Mouse (Mus musculus): ENCODE results near the gene Nrros.

Nrros gene

DNA sequence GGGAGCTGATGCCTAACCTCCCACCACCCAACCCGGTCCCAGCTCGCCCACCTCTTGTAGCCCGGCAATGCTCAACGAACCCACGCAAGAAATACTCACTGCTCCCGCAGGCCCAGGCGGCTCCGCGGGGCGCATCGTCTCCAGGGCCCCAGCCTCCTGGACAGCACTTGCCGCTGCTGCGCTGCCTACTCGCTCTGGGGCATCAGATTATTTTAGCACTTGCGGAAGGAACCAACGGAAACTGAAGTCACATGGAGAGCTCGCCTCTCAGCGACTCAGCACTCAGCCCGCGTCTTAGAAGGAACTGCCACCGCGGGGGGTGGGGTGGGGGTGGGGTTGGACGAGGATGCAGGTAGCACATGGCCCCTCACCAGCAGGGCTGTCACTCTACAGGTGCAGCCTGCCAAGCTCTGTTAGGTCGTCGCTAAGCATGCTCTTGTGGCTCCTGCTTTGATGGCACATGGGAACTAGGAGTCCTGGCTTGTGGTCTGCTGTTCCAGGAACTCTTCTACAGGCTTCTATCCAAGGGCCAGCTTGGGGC lies at the start of gene Nrros:
TSS of gene Nrros (minus strand) at position 314 of the 541 bp plus-strand sequence.
- DNase-seq, result peak; percentile 85

DNA sequence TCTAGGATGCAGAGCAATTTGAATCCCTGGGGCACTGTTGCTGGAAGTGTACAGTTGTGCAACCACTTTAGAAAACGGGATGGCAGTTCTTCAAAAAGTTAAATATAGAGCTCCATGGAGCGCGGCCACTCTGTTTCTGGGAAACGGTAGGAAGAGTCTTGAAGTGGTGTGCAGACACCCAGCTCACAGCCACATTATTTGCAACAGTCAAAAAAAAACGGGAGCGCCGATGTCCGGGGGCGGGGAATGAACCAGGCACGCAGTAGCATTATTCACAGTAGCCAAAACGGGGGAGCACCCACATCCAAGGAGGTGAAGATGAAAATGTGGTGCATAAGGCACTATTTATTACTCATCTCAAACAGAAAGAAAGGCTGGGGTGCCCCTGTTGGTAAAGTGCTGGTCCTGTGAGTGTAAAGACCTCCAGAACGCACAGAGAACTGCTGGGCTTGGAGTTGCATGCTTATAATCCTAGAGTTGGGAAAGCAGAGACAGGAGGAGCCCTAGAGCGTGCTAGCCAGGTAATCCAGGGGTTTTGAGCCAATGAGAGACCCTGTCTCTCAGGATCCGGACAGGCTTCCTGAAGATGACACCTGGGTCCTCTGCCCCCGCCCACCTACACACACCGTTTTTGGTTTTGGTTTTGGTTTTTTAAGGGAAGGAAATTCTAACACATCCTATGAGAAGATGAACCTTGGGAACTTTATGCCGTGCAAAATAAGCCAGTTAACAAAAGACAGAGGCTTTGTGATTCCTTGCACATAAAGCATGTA lies 49.6 kb upstream of the Nrros start:
- DNase-seq, result no peak

DNA sequence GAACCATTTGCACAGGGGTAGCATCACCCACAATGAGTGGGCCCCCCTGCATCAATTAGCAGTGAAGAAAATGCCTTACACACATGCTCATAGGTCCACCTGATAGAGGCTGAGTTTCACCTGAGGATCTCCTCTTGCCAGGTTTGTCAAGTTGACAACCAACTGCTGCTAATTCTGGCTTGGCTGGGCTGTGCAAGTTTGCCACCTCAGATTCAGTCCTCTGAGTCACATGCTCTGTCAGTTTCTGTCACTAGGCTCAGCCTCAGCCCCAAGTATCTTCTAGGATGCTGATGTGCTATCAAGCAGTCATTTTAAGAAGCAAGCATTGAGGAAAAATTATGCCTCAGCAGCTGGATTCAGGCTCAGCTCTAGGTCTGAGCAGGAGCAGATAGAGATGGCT lies 48.8 kb upstream of the Nrros start:
- DNase-seq, result no peak

DNA sequence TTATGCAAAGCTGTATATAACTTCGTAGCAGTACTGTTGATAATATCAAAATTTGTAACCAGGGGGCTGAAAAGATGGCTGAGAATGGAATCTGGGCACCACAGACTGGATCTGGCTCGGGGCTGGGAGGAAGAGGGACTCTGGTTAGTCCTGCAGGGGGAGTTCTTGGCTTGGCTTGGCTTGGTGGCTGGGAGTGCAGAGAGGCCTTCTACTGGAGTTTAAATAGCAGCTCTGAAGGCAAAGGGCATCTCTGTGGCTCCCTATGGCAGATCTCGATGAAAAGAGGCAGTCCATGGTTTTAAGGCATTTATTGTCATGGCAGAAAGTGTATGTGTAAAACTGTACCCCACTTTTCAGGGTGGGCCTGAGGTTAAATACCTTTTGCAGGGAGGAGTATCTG lies 39.5 kb upstream of the Nrros start:
- no peak for DNase-seq

DNA sequence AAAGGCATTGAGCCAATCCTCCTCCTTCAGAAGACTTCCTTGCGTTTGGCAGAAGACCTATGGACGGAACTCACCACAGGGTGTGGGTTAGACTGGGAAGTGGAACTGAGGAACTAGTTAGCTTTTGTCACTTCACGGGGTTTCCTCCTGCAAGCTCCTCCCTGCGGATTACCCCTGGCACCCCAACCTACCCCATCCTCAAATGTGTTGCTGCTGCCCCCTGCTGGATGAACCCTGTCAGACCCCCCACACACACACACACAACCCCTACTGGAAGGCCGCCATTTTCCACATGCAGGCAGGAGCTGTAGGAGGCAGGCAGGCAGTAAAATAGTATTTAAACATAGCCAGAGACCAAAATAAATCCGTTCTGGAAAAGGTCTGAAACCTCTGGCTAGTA lies 37.3 kb upstream of the Nrros start:
- DNase-seq, result peak; percentile 95

DNA sequence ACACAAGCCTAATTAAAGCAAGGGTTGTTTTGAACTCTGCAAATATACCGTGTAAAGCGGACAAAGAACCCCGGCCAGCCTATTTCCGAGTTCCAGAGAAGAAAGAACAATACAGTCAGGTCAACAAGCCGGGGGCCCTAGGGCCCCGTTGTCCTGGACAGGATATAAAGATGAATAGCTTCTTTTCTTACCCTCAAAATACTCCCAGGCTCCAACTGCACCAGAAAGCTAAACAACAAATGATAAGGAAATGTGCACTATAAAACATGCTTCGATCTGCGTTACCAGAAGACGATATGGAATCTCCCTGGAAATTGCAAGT lies 35.6 kb upstream of the Nrros start:
- DNase-seq, result no peak

DNA sequence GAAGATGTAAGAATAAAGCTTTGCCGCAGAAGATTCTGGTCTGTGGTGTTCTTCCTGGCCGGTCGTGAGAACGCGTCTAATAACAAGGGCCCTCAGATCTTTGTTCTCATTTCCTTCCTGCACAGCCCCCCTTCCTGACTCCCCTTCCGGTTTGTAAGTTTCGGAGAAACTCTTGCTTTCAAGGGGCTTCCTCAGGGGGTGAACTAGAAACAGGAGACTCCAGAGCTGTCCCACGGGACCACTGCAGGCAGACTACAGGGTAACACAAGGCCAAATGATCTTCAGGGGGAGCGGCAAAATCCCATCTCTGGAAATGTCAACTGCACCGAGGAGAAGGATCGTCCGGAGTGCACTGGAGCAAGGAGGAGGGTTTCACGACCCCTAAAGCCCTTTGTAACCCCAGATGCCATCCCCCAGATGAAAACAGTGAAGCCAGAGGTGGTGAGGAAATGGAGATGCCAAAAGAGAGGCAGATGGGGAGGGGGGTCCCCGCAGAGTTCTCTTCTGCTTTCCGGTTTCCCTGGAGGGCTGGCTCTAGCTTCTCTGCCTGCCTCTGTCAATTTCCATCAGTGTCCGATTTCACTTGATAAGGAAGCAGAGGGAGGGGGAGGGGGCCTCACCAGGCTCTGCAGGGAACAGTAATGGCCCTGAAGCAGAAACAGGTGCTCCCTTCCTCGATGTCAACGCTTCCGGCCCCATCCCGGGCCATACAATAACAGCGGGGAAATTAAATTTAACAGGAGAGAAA lies 35.0 kb upstream of the Nrros start:
- DNase-seq, result peak; percentile 60

DNA sequence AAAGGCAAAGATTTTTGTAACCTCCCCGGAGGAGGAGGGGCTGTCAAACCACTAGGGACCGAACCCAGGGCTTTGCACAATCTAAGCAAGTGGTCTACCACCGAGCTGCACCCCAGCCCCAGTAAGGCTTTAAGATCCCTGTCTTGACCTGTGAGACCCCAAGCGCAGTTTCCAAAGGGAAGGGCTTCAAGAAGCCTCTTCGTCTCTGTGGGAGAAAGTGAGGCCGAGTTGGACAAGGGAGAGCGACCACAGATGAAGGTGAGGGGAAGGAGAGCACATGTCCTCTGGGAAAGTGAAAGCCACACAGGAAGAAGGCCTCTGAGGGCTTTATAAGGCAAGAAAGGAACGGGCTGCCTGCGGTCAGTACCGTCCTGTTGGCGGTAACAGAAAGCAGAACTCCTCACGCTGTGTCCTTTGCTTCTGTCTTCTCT lies 24.6 kb upstream of the Nrros start:
- no peak for DNase-seq

DNA sequence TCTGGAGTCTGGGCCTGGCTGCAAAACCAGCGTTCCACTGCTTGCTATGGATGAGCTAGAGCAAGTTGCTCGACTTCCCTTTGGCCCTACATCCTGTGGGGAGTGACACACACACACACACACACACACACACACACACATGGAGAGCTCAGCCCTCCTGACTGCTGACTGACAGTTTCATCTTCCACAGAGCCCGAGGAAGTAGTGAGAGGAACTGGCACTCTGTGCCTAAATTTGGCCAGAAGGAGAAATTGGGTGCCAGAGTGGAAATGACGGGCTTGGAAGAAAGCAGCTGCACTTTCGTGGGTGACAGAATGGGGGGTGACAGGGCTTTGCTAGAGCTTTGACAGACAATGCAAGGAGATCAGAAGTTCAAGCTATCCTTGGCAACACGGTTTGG lies 23.7 kb upstream of the Nrros start:
- peak; percentile 53 for DNase-seq

DNA sequence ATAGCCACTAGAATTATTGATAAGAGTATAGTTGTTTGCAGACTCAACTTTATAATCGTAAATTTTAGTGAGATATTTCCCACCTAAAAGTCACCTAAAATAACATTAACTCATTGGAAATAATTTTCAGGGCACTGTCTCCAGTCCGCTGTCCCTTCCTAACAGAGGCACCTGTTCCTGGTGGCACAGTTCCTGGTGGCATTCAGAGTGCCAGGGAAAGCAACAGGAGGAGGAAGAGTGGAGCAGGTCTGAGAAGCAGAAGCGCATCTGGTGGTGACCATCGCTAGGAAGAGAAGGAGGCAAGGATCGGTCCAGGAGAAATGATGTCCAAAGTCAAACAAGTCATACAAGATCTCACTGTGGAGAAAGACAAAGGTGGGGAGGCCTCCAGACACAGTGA lies 20.7 kb upstream of the Nrros start:
- DNase-seq, result no peak

DNA sequence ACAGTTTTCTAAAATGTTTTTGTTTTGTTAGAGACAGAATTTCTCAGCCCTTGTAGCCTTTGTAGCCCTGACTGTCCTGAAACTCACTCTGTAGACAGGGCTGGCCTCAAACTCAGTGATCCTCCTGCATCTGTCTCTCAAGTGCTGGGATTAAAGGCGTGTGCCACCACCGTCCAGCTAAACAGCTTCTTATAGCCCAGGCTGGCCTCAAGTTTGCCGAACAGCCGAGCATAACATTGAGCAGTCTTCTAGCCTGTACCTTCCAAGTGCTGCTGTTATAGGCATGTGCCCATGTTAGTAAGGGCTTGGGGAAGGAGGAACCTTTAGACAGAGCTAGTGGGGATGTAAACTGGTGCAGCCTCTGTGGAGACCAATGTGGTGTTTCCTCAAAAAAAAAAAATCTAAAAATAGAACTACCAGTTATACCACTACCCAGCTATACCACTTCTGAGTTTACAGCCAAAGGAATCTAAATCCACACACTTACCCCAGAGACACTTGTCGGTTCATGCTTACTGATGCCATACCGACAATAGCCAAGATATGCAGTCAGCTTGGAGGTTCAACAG lies 14.0 kb upstream of the Nrros start, which contains the start of gene Bex6:
TSS of gene Bex6 (plus strand) at position 491 of the 569 bp plus-strand sequence.
- no peak for DNase-seq

DNA sequence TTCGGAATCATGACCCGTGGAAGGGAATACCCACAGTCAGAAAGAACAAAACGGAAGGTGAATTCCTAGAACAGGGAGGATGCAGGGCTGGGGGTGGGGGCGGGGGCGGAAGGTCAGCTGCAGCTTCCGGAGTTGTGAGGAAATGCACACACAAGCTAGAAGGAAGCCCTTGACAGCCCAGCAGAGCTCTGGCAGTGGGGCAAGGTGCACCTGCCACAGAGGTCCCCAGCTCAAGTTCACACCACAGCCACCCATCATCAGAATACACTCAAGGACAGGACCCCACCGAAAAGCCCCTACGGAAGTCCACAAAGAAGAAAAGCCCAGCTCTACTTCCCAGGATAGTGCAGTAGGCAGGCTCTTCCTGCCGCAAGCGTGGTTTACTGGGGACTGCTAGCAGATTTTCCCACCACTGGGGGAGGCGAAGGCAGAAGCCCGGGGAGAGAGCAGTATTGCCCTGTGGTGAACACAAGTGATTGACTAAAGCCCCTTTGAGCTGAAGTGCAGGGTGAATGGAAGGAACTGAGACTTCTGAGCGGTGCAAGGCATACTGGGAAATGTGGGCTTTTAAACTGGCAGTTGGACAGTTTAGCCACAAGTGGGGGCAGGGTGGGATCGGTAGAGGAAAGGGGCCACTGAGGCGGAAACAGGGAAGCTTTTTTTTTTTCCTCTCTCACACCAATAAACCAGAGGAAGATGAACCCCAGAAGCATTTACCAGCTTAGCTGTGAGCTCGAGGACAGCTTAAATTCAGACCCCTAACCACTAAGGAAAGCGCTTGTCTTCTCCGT lies 11.7 kb upstream of the Nrros start:
- DNase-seq, result peak; percentile 79

DNA sequence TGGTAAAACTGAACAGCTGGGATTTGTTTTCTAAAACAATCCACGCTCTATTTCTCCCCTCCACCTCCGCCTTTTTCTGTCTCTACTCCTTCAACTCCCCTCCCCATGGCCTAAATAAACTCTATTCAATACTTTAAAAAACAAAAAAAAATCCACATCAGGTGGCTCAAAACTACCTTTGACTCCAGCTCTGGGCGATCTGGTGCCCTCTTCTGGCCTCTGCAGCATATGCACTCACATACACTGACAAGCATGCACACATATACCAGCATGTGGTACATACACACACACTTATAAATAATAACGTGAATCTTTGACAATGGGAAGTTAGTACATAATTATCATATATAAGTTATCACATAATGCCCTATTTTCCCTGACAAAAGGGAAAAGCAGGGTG lies 9.6 kb upstream of the Nrros start:
- peak; percentile 67 for DNase-seq

DNA sequence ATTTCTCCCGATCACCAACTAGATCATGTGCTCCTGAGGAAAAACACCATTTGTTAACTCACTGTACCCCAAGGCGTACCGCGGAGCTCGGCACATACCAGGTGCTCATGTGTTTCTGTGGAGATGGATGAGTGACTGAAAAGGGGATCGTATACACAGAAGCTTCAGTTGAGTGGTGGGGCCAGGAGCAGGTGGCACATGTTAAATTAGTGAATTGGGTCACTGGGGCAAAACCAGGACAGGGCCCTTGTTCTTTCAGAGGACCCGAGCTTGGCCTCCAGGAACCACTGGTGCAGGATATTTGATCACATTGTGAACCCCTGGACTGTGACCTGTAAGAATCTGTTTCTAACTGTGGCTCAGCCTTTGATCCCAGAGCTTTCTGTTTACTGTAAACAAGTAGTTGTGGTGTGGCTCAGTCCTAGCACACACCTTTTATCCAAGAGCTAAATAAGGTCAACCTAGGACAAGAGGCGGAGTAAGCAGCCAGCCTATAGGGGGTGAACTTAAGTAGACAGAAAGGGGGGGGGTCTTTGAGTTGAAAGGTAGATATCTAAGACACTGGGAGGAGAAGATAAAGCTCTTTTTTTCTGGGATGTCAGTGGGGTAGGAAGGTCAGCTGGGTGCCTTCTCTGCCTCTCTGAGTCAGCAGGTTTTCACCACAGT lies 9.1 kb upstream of the Nrros start:
- DNase-seq, result peak; percentile 61

DNA sequence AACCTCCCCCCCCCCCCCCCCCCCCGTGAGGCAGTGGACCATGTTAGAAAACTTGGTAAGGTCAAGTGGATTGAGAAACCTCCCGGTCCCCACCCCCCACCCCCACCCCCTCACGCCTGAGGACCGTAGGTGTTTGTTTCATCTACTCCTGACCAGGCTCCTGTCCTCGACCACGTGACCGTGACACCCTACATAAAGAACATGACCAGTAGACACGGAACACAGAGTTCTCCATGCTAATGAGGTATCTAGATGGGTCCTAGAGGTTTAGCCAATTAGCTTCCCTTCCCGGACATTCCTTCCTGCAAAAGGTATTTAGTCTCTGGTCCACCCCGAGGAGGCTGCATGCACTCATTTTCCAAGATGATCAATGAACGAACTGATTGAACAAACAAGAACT lies 8.0 kb upstream of the Nrros start:
- DNase-seq, result no peak

DNA sequence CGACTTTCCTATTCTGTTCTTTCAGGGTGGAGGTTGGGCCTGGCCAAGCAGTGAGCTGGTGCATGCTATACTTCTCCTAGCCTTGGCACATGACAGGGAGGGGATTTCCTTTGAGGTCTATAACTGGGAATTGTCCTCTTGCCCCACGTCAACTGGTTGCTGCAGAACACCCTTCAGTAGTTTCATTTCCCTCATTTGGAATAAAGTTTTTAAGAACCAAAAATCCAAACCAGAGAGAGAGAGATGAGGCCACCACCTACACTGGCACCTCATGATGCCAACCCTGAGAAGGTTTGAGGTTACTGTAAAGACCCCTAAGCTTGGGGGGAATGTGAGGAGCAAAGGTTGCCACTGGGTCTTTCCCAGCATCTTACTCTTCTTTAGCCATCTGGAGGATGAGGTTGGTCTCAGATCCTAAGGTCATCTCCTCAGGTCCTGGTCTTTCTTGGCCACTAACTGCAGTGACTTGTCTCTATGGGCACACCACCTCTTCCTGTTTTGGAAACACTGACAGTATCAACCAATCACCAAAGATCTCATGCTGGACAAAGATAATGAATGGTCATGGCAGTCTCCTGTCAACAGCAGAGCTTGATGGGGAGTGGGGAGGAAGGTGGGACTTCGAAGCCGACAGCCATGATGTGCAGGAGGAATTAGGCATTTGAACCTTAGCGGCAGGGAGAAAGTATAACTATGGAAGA lies 5.8 kb upstream of the Nrros start:
- no peak for DNase-seq

DNA sequence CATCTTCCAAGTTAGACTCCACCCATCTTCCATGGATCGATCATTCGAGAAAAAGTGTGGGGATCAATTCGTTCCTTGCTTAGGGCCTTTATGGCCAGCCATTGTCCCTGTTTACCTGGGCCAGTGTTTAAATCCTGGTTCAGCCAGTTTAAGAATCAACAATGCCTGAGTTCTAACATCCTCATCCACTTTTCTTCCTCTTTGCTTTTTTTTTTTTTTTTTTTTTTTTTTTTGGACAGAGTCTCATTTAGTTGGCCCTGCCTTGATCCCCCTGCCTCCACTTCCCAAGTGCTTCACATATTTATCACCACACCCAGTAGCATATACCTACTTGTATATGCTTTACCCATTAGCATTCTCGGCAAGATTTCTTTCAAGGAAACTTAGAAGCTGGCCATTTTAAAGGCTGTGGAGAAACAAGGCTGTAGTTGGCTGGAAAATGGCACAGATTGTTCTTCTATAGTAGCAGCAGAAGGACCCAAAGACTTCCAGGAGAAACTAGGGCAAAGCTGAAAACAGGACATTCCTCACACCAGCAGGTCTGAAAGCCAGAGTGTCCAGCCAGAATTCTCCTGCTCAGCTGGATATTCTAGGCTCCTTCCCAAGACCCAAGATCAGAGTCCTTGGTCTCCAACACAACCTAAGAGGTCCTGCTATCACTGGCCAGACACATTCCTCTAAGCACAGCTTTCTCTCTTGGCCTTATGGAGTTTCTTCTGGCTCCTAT lies 2.6 kb upstream of the Nrros start:
- no peak for DNase-seq

DNA sequence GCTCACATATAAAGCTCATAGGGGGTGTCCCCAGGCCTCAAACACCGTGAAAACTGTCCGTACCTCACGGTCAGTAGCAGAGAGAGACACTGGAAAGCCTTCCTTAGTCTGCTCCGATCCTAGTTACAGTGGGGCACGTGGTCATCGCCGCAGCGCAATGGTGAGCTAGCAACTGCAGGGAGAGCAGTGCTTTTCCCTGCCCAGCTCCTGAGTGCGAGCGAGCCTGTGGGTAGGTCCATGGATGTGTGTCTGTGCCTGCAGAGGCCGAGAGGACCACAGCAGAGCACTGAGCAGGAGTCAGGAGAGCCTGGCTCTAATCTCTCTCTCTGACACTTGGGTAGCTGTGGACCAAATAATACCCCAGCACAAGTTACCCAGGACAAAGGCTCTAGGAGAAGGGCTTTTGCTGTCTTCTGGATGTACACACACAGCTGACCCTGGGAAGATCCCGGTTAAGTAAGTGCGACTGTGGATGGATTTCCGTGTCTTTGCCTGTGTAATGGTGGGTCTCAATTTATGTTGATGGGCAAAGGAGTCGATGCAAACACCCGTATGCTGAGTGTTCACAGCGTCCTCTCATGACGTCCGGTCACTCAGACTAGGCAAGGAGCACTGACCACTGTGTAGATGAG lies 882 bp downstream of the Nrros start:
- DNase-seq, result peak; percentile 48

DNA sequence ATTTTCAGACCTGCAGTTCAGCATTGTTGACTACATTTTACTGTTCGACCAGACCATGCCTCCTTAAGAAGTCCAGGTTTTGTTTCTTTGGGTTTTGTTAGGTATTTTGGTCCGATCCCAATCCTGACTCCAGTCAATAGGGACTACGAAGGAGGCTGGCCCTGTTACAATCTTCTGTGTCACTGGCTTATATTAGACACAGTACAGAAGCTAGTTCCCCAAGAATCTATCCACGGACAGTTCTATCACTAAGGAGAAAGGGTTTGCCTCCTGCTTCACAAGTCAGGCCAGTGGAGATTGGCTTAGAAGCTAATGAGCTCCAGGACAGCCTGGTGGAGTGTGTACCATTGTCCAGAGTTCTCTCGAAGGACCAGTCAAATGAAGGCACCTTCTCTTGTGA lies 1.5 kb downstream of the Nrros start:
- no peak for DNase-seq

DNA sequence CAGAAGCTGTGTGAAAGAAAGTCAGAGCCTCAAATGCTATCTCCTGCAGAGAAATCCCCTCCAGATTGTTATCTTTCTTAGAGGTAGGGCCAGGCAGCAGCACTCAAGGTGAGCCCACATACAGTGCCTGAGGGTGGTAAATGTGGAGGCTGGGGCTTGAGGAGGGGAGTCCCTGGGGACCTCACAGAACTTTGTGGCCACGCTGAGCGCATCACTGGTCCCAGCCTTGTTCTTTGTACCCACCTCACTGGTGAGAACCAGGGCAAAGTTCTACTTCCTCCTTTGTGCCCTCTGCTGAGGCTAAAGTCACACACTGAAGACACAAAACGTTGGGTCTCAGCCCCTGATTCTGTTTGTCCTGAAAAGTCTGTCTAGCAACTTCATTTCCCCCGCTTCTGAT lies 2.0 kb downstream of the Nrros start:
- DNase-seq, result peak; percentile 58

All from thymus, postnatal 14 days (tissue).